Mouse (Mus musculus) neural tube, embryonic 11.5 days (tissue): ENCODE measurements around the gene Rraga. TPM values are rescaled to one million over a fixed set of nuclear protein-coding genes. Genes with fewer than 3 reads are reported as not detected.
"Not testable (repeated sequence)": the region's sequence is repeated elsewhere in the genome, so short reads cannot be mapped to it uniquely, and the experiment has no call there.

Experiments used
- ATAC-seq: fragments of 200-750 bp; cut with Nextera tagmentation; 2 replicates; pipeline ENCODE4 v1.8.0; 2017; ENCODE audit warnings: moderate number of reproducible peaks, mild to moderate bottlenecking, moderate TSS enrichment, moderate library complexity; ENCODE audit not compliant: insufficient read depth, low FRiP score, low TSS enrichment
- DNase-seq: peaks from one replicate; pipeline ENCODE4 v3.0.0-alpha.2; 2015; ENCODE audit warnings: low spot score
- H3K27ac ChIP-seq: fragments of 300-500 bp; sonication (generic); 2 replicates; pipeline ENCODE4 v1.5.1; 2014; ENCODE audit warnings: low read depth, mild to moderate bottlenecking, low read length
- H3K27me3 ChIP-seq: fragments of 300-500 bp; sonication (generic); 2 replicates; pipeline ENCODE4 v1.6.1; 2014; ENCODE audit warnings: mild to moderate bottlenecking, low read length, mixed read lengths; ENCODE audit not compliant: control insufficient read depth, insufficient read depth
- H3K36me3 ChIP-seq: fragments of 300-500 bp; sonication (generic); 2 replicates; pipeline ENCODE4 v1.6.1; 2014; ENCODE audit warnings: mild to moderate bottlenecking, low read length, moderate library complexity, mixed read lengths; ENCODE audit not compliant: control insufficient read depth, insufficient read depth
- H3K4me1 ChIP-seq: fragments of 300-500 bp; sonication (generic); 2 replicates; pipeline ENCODE4 v1.6.1; 2014; ENCODE audit warnings: low read length, mixed read lengths; ENCODE audit not compliant: control insufficient read depth, insufficient read depth
- H3K4me2 ChIP-seq: fragments of 300-500 bp; sonication (generic); 2 replicates; pipeline ENCODE4 v1.6.1; 2014; ENCODE audit warnings: low read depth, mild to moderate bottlenecking, moderate library complexity
- H3K4me3 ChIP-seq: fragments of 300-500 bp; sonication (generic); 2 replicates; pipeline ENCODE4 v1.5.1; 2014; ENCODE audit warnings: low read depth, low read length
- H3K9ac ChIP-seq: fragments of 300-500 bp; sonication (generic); 2 replicates; pipeline ENCODE4 v1.6.1; 2014; ENCODE audit warnings: mild to moderate bottlenecking, low read length
- H3K9me3 ChIP-seq: fragments of 300-500 bp; sonication (generic); 2 replicates; pipeline ENCODE4 v1.6.1; 2016; ENCODE audit warnings: low read length; ENCODE audit not compliant: control insufficient read depth
- WGBS: fragments of 180-500 bp; shearing (Covaris S2); extraction: QIAGEN DNeasy Blood & Tissue Kit; methylation state at CpG from one replicate; pipeline ENCODE4 v1.1.7; 2014; 5-methylcytosine and 5-hydroxymethylcytosine counted together
- polyA plus RNA-seq: library from polyadenylated mRNA; unstranded; fragments of >200 nt; fragmentation: Nextera tagmentation; extraction: Ambion mirVana; gene quantifications from 2 replicates; pipeline ENCODE4 v1.2.1, GENCODE M21; 2014

Rraga gene
- polyA plus RNA-seq, 1 experiment from 2014 or later, result 137 TPM

GRCm38 (mm10) chr4:86622116-86622515 lies 46.6 kb downstream of the Rraga start:
- Histone ChIP-seq H3K9me3 (no peaks in the 10 kb centered on the region), H3K27me3 (no peaks in the 10 kb centered on the region), H3K9ac (no peak overlapping the region), H3K27ac (no peak overlapping the region), H3K4me3 (no peak overlapping the region), H3K4me2 (no peak overlapping the region), H3K36me3 (no peaks in the 10 kb centered on the region), H3K4me1 (no peaks in the 10 kb centered on the region)
- DNase-seq, result no peak
- WGBS, result 80% methylated on average over 3 of the region's 3 CpGs
- ATAC-seq, result no peak

DNA sequence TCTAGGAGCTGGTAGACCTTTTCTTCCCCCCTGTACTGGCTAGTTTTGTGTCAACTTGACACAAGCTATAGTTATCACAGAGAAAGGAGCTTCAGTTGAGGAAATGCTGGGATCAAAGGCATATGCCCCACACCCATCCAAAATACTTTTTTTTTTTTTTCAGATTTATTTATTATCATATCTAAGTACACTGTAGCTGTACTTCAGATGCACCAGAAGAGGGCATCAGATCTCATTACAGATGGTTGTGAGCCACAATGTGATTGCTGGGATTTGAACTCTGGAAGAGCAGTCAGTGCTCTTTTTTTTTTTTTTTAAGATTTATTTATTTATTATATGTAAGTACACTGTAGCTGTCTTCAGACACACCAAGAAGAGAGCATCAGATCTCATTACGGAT lies 47.1 kb downstream of the Rraga start:
- H3K4me1 ChIP-seq, H3K27me3 ChIP-seq, H3K36me3 ChIP-seq, H3K9me3 ChIP-seq, DNase-seq, H3K4me2 ChIP-seq, H3K4me3 ChIP-seq, H3K9ac ChIP-seq, H3K27ac ChIP-seq, ATAC-seq: not testable (repeated sequence)
- WGBS, result 85% methylated on average over 1 of the region's 1 CpGs

DNA sequence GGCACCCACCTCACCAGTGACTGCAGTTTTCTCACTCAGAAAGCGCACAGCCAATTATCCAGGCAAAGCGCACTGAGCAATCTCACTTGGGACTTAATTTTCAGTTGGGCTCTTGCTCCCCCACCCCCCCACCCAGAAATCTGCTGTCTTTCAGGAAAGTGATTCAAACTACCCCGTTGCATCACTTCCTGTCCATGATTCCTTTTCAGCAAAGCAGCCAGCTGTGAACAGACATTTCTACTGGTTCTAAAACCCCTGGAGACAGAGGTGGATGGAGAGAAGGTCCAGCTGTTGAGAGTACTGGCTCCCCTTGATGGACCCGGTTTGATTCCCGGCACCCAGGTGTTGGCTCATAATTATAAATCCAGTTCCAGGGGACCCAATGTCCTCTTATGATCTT lies 50.0 kb downstream of the Rraga start:
- Histone ChIP-seq H3K27ac (no peak overlapping the region), H3K36me3 (no peaks in the 10 kb centered on the region), H3K4me2 (no peak overlapping the region), H3K9ac (no peak overlapping the region), H3K4me1 (no peaks in the 10 kb centered on the region), H3K9me3 (no peaks in the 10 kb centered on the region), H3K4me3 (no peak overlapping the region), H3K27me3 (no peaks in the 10 kb centered on the region)
- ATAC-seq (no peak), DNase-seq (no peak)
- WGBS, result 88% methylated on average over 5 of the region's 5 CpGs

- not testable (repeated sequence) for H3K4me1 ChIP-seq, H3K27me3 ChIP-seq, H3K36me3 ChIP-seq, DNase-seq, ATAC-seq, H3K9ac ChIP-seq, H3K4me2 ChIP-seq, H3K4me3 ChIP-seq, H3K27ac ChIP-seq, H3K9me3 ChIP-seq
- WGBS, result 94% methylated on average over 7 of the region's 7 CpGs
Measured at GRCm38 (mm10) chr4:86626496-86626895, 51.0 kb downstream of the Rraga start.

Other genes starting within 250 kb of the Rraga start
- 0.13 TPM in 1 of 2 replicates, not detected in the other for gene Saxo1, start 17.3 kb upstream of the Rraga start, polyA plus RNA-seq
- 28.9 and 29.2 TPM in 2 replicates for gene Haus6, start 36.4 kb downstream of the Rraga start, polyA plus RNA-seq
- 84.2 and 85.8 TPM in 2 replicates for gene Plin2, start 94.4 kb downstream of the Rraga start, polyA plus RNA-seq
- gene Dennd4c, start 172.9 kb downstream of the Rraga start, polyA plus RNA-seq, result 5.3 and 6.7 TPM in 2 replicates